Mouse (Mus musculus) erythroid progenitor cell, adult 5-6 weeks (primary cell): Measurements from ENCODE around the gene Ifi27l2b. TPM values are rescaled to one million over a fixed set of nuclear protein-coding genes. Genes with fewer than 3 reads are reported as not detected.
"Not testable (repeated sequence)": the region's sequence is repeated elsewhere in the genome, so short reads cannot be mapped to it uniquely, and the experiment has no call there.

Experiments used
- ATAC-seq: replicated peaks from 2 replicates; pipeline ENCODE4 v1.8.0; 2016; ENCODE audit warnings: moderate number of reproducible peaks, mild to moderate bottlenecking, moderate TSS enrichment, inconsistent platforms; ENCODE audit not compliant: poor library complexity, low FRiP score, severe bottlenecking
- total RNA-seq, 2 experiments: library from RNA; stranded (forward) in 1 of 2; stranded (reverse) in 1 of 2; fragments of 150-400 nt in 1 of 2; fragments of 186-747, 209-891 nt in 1 of 2; gene quantifications; 2 replicates each; pipeline versions ENCODE4 v1.2.3 to v1.2.4; 2015 to 2017; ENCODE audit warnings: low replicate concordance in 2 of 2

Ifi27l2b gene
- total RNA-seq, 2 experiments from 2014 or later: not detected

- ATAC-seq: not testable (repeated sequence)
Observed at GRCm38 (mm10) chr12:103444261-103444660, 12.8 kb downstream of the Ifi27l2b start.

GRCm38 (mm10) chr12:103443524-103443923 is 13.5 kb downstream of the Ifi27l2b start, which contains the start of gene Ifi27l2a:
Ifi27l2a (minus strand) TSS chr12:103443680.
- no peak for ATAC-seq

GRCm38 (mm10) chr12:103437601-103438000 is 19.4 kb downstream of the Ifi27l2b start:
- no peak for ATAC-seq

DNA sequence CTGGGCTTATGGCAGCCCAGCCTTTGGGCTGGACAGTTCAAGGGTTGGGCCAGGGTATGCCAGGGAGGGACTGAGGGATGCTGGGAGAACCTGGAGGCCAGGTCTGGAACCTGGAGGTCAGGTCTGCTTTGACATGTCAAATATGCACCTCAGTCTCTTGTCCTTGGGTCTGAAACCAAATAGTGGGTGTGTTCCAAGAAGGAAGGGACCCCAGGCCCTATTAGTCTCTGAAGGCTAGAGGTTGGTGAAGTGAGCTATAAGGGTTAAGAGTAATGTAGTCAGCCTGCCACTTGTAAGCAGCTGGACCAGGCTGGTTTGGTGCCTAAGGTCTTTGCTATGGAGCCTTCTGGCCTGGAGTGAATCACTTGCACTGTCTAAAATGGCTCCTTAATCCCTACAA is 22.2 kb downstream of the Ifi27l2b start:
- no peak; the same call in 1 of the 2 replicates for ATAC-seq

DNA sequence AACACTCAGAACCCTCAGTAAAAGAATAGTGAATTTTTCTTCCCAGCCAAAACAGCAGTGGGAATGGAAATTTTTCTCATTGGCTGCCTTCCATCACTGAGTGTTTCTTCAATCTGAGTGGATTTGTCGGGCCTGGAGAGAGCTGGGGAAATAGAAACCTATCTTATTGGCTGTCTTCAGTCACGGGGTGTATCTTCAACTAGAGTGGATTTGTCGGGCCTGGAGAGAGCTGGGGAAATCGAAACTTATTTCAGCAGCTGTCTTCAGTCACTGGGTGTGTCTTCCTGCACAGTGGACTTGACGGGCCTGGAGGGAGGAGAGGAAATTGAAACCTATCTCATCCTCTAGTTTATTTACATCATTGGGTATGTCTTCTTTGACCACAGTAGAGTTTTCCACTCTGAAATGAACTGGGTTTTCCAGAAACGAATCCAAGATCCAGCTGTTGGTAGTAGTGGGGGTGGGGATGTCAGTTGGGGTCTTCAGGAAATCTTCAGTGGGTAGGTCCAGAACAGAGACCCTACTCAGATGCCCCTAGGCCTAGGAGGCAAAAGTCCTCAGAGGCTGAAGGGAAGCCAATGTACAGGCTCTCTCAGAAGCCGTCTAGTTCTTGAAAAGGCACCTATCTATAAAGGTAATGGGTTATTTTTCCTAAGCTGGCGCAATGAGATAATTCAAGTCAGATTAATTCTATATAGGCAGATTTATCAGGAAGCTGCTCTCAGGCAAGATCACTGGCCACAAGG is 22.9 kb downstream of the Ifi27l2b start, which contains the start of gene Ifi27:
Ifi27 (plus strand) TSS at position 226 of the 746 bp plus-strand sequence.
- peak; percentile 96 for ATAC-seq

DNA sequence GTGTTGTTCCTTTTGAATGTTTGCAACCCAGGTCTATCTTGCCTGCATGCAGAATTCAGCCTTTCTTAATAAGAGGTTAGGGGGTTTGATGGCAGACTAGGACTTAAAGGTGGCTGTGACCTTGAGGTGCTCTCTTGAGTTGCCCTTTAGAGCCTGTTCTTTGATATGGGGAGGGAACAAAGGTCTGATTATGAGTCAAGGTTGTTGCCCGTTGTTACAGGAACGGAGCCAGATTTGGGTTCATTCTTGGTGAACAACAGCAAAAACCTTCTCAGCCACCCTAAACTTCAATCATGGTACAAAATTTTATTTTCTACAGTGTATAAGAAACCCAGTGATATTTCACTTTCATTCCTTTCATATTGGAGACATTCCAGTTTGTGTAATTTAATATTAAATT is 23.6 kb downstream of the Ifi27l2b start:
- no peak for ATAC-seq

DNA sequence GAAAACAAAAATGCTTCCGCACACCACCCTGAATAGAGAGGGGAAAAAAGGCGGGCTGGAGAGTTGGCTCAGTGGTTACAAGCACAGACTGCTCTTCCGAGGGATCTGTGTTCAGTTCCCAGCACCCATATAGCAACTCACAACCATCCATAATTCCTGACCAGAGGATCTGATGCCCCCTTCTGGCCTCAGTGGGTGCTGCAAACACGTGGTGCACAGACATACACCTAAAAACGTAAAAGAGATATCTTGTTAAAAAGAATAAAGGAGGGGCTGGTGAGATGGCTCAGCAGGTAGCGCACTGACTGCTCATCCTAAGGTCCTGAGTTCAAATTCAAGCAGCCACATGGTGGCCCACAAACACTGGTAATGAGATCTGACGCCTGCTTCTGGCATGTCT is 30.3 kb downstream of the Ifi27l2b start:
- no peak for ATAC-seq

- peak; percentile 99 for ATAC-seq
Observed at GRCm38 (mm10) chr12:103425729-103426470, 31.1 kb downstream of the Ifi27l2b start, which contains the start of gene Ddx24. Ddx24 (minus strand) TSS chr12:103425830.

DNA sequence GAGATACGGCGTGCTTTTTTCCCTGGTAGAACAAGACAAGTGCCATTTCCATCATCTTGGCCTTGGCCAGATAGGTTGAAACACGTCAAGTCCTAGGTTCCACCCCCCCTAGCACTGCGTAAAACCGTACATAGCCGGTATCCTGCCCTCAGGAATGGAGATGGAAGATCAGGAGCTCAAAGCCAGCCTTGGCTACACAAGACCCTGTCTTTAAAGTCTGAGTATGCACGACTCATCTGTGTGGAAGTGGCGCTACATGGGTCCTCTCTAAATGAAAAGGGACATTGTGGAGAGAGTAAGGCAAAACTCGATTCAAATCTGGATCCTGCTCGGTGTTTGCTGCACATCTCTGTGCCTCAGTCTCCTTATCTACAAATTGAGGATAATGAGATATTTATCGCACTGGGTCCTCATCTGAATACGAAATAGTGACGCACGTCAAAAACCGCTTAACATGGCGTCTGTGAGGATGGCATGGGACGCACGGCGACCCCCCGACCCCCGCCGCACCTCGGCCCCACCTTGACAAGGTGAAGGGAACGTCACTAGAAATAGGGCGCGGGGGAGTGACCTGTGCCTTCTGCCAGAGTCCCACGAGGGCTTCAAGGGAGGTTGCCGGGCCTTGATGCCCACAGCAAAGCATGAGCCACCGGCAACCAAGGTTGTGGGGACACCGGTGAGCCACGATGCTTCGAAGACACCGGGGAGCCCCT is 31.9 kb downstream of the Ifi27l2b start:
- ATAC-seq: peak; percentile 34; the same call in 1 of the 2 replicates

DNA sequence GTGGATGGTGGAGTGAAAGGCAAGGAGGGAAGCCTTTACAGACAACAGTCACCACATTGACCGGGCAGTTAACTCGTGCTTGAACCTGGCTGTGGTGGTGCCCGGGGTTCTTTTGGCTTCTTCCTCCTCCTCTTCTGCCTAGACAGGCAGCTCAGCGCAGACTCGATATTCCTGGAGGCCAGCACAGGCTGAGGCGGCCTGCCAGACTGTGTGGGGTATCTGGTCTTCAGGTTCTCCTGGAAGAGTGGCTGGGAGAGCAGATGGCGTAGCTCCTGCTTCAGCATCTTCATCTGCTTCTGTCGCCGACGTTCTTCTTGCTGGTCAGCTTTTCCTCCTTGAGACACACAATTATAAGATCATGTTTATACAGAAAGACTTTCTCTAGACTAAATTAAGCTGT is 48.9 kb downstream of the Ifi27l2b start:
- ATAC-seq: no peak

DNA sequence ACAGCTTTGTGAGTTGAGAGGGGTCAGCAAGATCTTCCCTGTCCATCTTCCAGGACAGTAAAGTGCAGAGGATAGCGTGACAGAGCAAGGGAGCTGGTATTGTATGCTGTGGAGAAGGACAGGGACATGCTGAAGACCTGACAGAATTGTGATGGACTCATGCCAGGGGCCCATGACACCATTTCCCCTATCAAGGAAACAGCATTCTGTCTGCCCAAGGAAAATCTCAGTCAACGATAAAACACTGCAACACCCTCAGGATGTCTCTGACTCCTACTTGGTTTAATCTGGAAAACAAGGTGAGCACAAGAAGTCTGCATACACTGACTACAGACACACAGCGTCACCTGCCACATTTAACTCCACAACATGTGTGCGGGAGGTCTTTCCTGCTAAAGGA is 49.3 kb downstream of the Ifi27l2b start, which contains the start of gene 9330161L09Rik:
9330161L09Rik (minus strand) TSS at position 101 of the 400 bp plus-strand sequence.
- ATAC-seq: no peak

DNA sequence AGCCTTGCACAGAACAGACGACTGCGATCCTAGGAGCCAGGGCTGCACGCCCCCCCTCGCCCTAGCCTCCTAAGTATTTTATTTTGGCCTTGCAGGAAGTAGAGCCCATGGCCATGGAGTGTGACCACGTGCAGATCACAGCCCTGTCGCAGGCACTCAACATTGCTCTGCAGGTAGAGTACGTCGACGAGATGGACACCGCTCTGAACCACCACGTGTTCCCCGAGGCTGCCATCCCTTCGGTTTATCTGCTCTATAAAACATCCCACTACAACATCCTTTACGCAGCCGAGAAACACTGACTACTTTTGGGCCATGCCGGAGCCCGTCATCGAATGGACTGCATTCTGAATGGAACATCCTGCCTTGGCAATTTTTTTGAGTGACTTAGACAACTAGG is 52.9 kb downstream of the Ifi27l2b start:
- ATAC-seq: no peak

Other genes with a start within 250 kb of the Ifi27l2b start
- gene Prima1, start 215.1 kb downstream of the Ifi27l2b start, total RNA-seq (2015; ENCODE audit: low replicate concordance): not detected in 2 replicates
- gene Prima1, start 215.1 kb downstream of the Ifi27l2b start, total RNA-seq (2017; ENCODE audit: low replicate concordance): not detected in 2 replicates
- gene Fam181a, start 146.2 kb downstream of the Ifi27l2b start, total RNA-seq (2015; ENCODE audit: low replicate concordance): not detected in 2 replicates
- not detected in 2 replicates for gene Fam181a, start 146.2 kb downstream of the Ifi27l2b start, total RNA-seq (2017; ENCODE audit: low replicate concordance)
- gene Asb2, start 101.2 kb downstream of the Ifi27l2b start, total RNA-seq (2015; ENCODE audit: low replicate concordance): 1.7 and 2.9 TPM in 2 replicates
- gene Asb2, start 101.2 kb downstream of the Ifi27l2b start, total RNA-seq (2017; ENCODE audit: low replicate concordance): 0.64 and 4.6 TPM in 2 replicates
- gene Otub2, start 68.5 kb downstream of the Ifi27l2b start, total RNA-seq (2015; ENCODE audit: low replicate concordance): 28.1 and 45.4 TPM in 2 replicates
- gene Otub2, start 68.5 kb downstream of the Ifi27l2b start, total RNA-seq (2017; ENCODE audit: low replicate concordance): 18.9 and 25.4 TPM in 2 replicates
- 3.8 TPM in 1 of 2 replicates, not detected in the other for gene 9330161L09Rik, start 49.4 kb downstream of the Ifi27l2b start, total RNA-seq (2015; ENCODE audit: low replicate concordance)
- gene 9330161L09Rik, start 49.4 kb downstream of the Ifi27l2b start, total RNA-seq (2017; ENCODE audit: low replicate concordance): 3.4 TPM in 1 of 2 replicates, not detected in the other
- 41.9 and 51.5 TPM in 2 replicates for gene Ddx24, start 31.4 kb downstream of the Ifi27l2b start, total RNA-seq (2015; ENCODE audit: low replicate concordance)
- 61.6 and 62.0 TPM in 2 replicates for gene Ddx24, start 31.4 kb downstream of the Ifi27l2b start, total RNA-seq (2017; ENCODE audit: low replicate concordance)
- 129 and 139 TPM in 2 replicates for gene Ifi27, start 23.0 kb downstream of the Ifi27l2b start, total RNA-seq (2015; ENCODE audit: low replicate concordance)
- gene Ifi27, start 23.0 kb downstream of the Ifi27l2b start, total RNA-seq (2017; ENCODE audit: low replicate concordance): 33.1 and 75.9 TPM in 2 replicates
- gene Ifi27l2a, start 13.5 kb downstream of the Ifi27l2b start, total RNA-seq (2015; ENCODE audit: low replicate concordance): 28.1 and 33.5 TPM in 2 replicates
- 16.0 and 20.4 TPM in 2 replicates for gene Ifi27l2a, start 13.5 kb downstream of the Ifi27l2b start, total RNA-seq (2017; ENCODE audit: low replicate concordance)
- gene Ppp4r4, start 75.1 kb upstream of the Ifi27l2b start, total RNA-seq (2015; ENCODE audit: low replicate concordance): not detected in 2 replicates
- gene Ppp4r4, start 75.1 kb upstream of the Ifi27l2b start, total RNA-seq (2017; ENCODE audit: low replicate concordance): 0.90 TPM in 1 of 2 replicates, not detected in the other
- gene Serpina10, start 174.2 kb upstream of the Ifi27l2b start, total RNA-seq (2015; ENCODE audit: low replicate concordance): not detected in 2 replicates
- not detected in 2 replicates for gene Serpina10, start 174.2 kb upstream of the Ifi27l2b start, total RNA-seq (2017; ENCODE audit: low replicate concordance)
- not detected in 2 replicates for gene Serpina6, start 200.0 kb upstream of the Ifi27l2b start, total RNA-seq (2015; ENCODE audit: low replicate concordance)
- gene Serpina6, start 200.0 kb upstream of the Ifi27l2b start, total RNA-seq (2017; ENCODE audit: low replicate concordance): not detected in 2 replicates
- gene Serpina16, start 218.9 kb upstream of the Ifi27l2b start, total RNA-seq (2015; ENCODE audit: low replicate concordance): not detected in 2 replicates
- gene Serpina16, start 218.9 kb upstream of the Ifi27l2b start, total RNA-seq (2017; ENCODE audit: low replicate concordance): not detected in 2 replicates
- not detected in 2 replicates for gene Serpina1f, start 238.3 kb upstream of the Ifi27l2b start, total RNA-seq (2015; ENCODE audit: low replicate concordance)
- gene Serpina1f, start 238.3 kb upstream of the Ifi27l2b start, total RNA-seq (2017; ENCODE audit: low replicate concordance): not detected in 2 replicates